21 mouse cellular contexts compared by ENCODE assay signal in the genomic region with DNA sequence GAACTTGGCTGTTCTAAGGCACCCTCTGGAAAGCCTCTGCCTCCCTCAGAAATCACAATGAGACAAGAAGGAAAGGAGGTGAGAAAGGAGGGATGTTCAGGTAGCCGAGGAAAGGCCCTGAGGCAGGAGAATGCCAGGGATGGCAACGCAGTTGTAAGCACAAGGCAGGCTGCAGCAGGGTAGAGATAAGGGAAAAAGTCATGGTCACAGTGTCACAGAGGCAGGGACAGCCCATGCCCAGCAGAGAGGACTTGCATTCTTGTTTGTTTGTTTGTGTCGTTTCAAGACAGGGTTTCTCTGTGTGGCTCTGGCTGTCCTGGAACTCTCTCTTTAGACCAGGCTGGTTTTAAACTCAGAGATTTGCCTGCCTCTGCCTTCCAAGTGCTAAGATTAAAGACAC.
A peak's percentile ranks its signal among the peaks of the same experiment; 100 is the strongest.
DNase-seq lines count a peak whose midpoint lies in the region; ATAC-seq and TF ChIP-seq lines count a peak whose summit lies in the region.
"Had no signal": no experiment of that assay in that cellular context is flagged by ENCODE, and none has a peak within 500 bp of the region (broad histone marks: within the 10 kb centered on the region; RNA-seq: fewer than 3 reads in every experiment).

No protein-coding gene starts in this region.

- no peak for ATAC-seq in heart, embryonic 12.5 days (ENCODE audit: insufficient number of reproducible peaks, low FRiP score)
- no peak; the same call in 1 of the 2 replicates for ATAC-seq in lung, embryonic 14.5 days (ENCODE audit: insufficient read depth)
- ATAC-seq: forebrain, embryonic 15.5 days; hindbrain, postnatal 0 days; midbrain, embryonic 16.5 days had no signal

- TF ChIP-seq POLR2A in kidney, adult 2 months (IDR thresholded peaks at IDR 0.05; ENCODE audit: low read depth, low read length) = no peak

- H3K9ac ChIP-seq in heart, embryonic 12.5 days = no peak overlapping the region
- no peak overlapping the region for H3K9ac ChIP-seq in lung, embryonic 14.5 days
- H3K9ac ChIP-seq: forebrain, embryonic 15.5 days; limb, embryonic 12.5 days; liver, embryonic 15.5 days; neural tube, embryonic 15.5 days had no signal

- no peak overlapping the region for H3K4me2 ChIP-seq in heart, embryonic 12.5 days
- no peak overlapping the region for H3K4me2 ChIP-seq in lung, embryonic 14.5 days
- H3K4me2 ChIP-seq: forebrain, embryonic 15.5 days; limb, embryonic 12.5 days; liver, embryonic 15.5 days; neural tube, embryonic 15.5 days had no signal

- H3K27me3 ChIP-seq in heart, embryonic 12.5 days (replicated peaks) = no peaks in the 10 kb centered on the region
- H3K27me3 ChIP-seq in kidney, adult 2 months (replicated peaks; ENCODE audit: control insufficient read depth, insufficient read depth, low read length) = no peaks in the 10 kb centered on the region
- no peaks in the 10 kb centered on the region for H3K27me3 ChIP-seq in lung, embryonic 14.5 days (ENCODE audit: insufficient read depth, low read length)
- H3K27me3 ChIP-seq: forebrain, embryonic 15.5 days; limb, embryonic 12.5 days; liver, embryonic 15.5 days; neural tube, embryonic 15.5 days had no signal

- no peaks in the 10 kb centered on the region for H3K36me3 ChIP-seq in heart, embryonic 12.5 days
- H3K36me3 ChIP-seq in kidney, adult 2 months (ENCODE audit: control insufficient read depth, insufficient read depth, low read length) = no peaks in the 10 kb centered on the region
- no peaks in the 10 kb centered on the region for H3K36me3 ChIP-seq in lung, embryonic 14.5 days (ENCODE audit: insufficient read depth)
- H3K36me3 ChIP-seq: forebrain, embryonic 15.5 days; hindbrain, embryonic 10.5 days; limb, embryonic 12.5 days; liver, embryonic 15.5 days; neural tube, embryonic 15.5 days had no signal

- peaks cover 27% of the 10 kb centered on the region for H3K4me1 ChIP-seq in heart, embryonic 12.5 days (replicated peaks)
- H3K4me1 ChIP-seq in kidney, adult 2 months (ENCODE audit: control insufficient read depth, insufficient read depth, low read length) = no peaks in the 10 kb centered on the region
- H3K4me1 ChIP-seq in lung, embryonic 14.5 days (ENCODE audit: insufficient read depth) = 0 out of 2 replicates have a peak, but pooled peaks cover 7% of the 10 kb centered on the region
- H3K4me1 ChIP-seq: forebrain, embryonic 15.5 days; liver, embryonic 15.5 days had no signal

- H3K4me3 ChIP-seq in heart, embryonic 12.5 days = no peak overlapping the region
- H3K4me3 ChIP-seq in kidney, adult 2 months (ENCODE audit: insufficient read depth, low read depth, low read length) = no peak overlapping the region
- H3K4me3 ChIP-seq in lung, embryonic 14.5 days (ENCODE audit: low read depth, low read length) = no peak overlapping the region
- H3K4me3 ChIP-seq: forebrain, embryonic 15.5 days; hindbrain, embryonic 10.5 days; limb, embryonic 12.5 days; liver, embryonic 15.5 days; neural tube, embryonic 15.5 days had no signal

- no peak for DNase-seq in heart, adult 8-10 months (ENCODE audit: low spot score)
- DNase-seq in kidney, adult 2 months = no peak
- no peak for DNase-seq in kidney, postnatal 4 days
- no peak for DNase-seq in lung, embryonic 14.5 days
- no peak for DNase-seq in lung, postnatal 14 days
- DNase-seq in T-cell, adult 2 months (ENCODE audit: low spot score) = no peak
- DNase-seq: cerebellum, adult 18-20 months; cerebellum, postnatal 25 days; embryo, embryonic 11 days; gastrocnemius, postnatal 36 days; kidney, adult 9 months; spleen, adult 18-20 months; thymus, adult 18-20 months had no signal

- H3K27ac ChIP-seq in heart, embryonic 12.5 days (ENCODE audit: poor library complexity, severe bottlenecking) = peak overlapping the region; percentile 20; the same call in 1 of the 2 replicates
- H3K27ac ChIP-seq in kidney, adult 2 months (ENCODE audit: insufficient read depth, low read depth, low read length) = peak overlapping the region; percentile 6; the same call in 1 of the 2 replicates
- H3K27ac ChIP-seq in lung, embryonic 14.5 days (ENCODE audit: low read depth) = peak overlapping the region; percentile 71; the same call in 1 of the 2 replicates
- H3K27ac ChIP-seq: forebrain, embryonic 15.5 days; hindbrain, postnatal 0 days; limb, embryonic 12.5 days; liver, embryonic 15.5 days; neural tube, embryonic 15.5 days had no signal

- 36% methylated on average over 3 of the region's 3 CpGs for WGBS in heart, embryonic 12.5 days
- WGBS in kidney, adult 2 months = 72% methylated on average over 3 of the region's 3 CpGs
- 35% methylated on average over 3 of the region's 3 CpGs for WGBS in lung, embryonic 14.5 days

- no peak for TF ChIP-seq CTCF in kidney, adult 2 months (conservative IDR thresholded peaks at IDR 0.05; ENCODE audit: insufficient read depth, insufficient read length, low read depth, low read length)
- TF ChIP-seq CTCF in lung, embryonic 14.5 days (IDR thresholded peaks at IDR 0.05; ENCODE audit: low read depth) = no peak

- no peaks in the 10 kb centered on the region for H3K9me3 ChIP-seq in heart, embryonic 12.5 days (replicated peaks)
- H3K9me3 ChIP-seq in lung, embryonic 14.5 days (ENCODE audit: low read depth, low read length) = no peaks in the 10 kb centered on the region
- H3K9me3 ChIP-seq: forebrain, embryonic 15.5 days; hindbrain, embryonic 10.5 days; limb, embryonic 12.5 days; liver, embryonic 15.5 days; neural tube, embryonic 15.5 days had no signal

Comparison
In these comparisons a context has a peak if more than half of its experiments do, and no peak if none do; other contexts are left out.
1. H3K27ac ChIP-seq: peak in every context shown above with its lines; median percentile 71 in lung, embryonic 14.5 days; 20 in heart, embryonic 12.5 days; 6 in kidney, adult 2 months.